Mouse (Mus musculus) kidney, postnatal 0 days (tissue): Measurements from ENCODE around the gene Bank1. TPM values are rescaled to one million over a fixed set of nuclear protein-coding genes. Genes with fewer than 3 reads are reported as not detected.

Source experiments
- ATAC-seq: fragments of 200-750 bp; cut with Nextera tagmentation; replicated peaks from 2 replicates; pipeline ENCODE4 v1.8.0; 2017; ENCODE audit warnings: low read depth, moderate number of reproducible peaks, moderate TSS enrichment, moderate library complexity; ENCODE audit not compliant: low FRiP score
- DNase-seq: peaks from one replicate; pipeline ENCODE4 v3.0.0-alpha.2; 2016; ENCODE audit warnings: low spot score
- H3K27ac ChIP-seq: fragments of 300-500 bp; sonication (generic); 2 replicates; pipeline ENCODE4 v1.5.1; 2014; ENCODE audit warnings: mild to moderate bottlenecking
- H3K27me3 ChIP-seq: fragments of 300-500 bp; sonication (generic); 2 replicates; pipeline ENCODE4 v1.6.1; 2014; ENCODE audit warnings: low read length, mixed read lengths; ENCODE audit not compliant: insufficient read depth
- H3K36me3 ChIP-seq: fragments of 300-500 bp; sonication (generic); 2 replicates; pipeline ENCODE4 v1.6.1; 2014; ENCODE audit warnings: low read length, mixed read lengths; ENCODE audit not compliant: insufficient read depth
- H3K4me1 ChIP-seq: fragments of 300-500 bp; sonication (generic); replicated peaks from 2 replicates; pipeline ENCODE4 v1.6.1; 2014; ENCODE audit warnings: antibody characterized with exemption, low read length, mixed read lengths; ENCODE audit not compliant: insufficient read depth
- H3K4me2 ChIP-seq: fragments of 300-500 bp; sonication (generic); 2 replicates; pipeline ENCODE4 v1.6.1; 2014; ENCODE audit warnings: mild to moderate bottlenecking, low read length, moderate library complexity, mixed read lengths
- H3K4me3 ChIP-seq: fragments of 300-500 bp; sonication (generic); replicated peaks from 2 replicates; pipeline ENCODE4 v1.5.1; 2014; ENCODE audit warnings: low read depth, low read length
- H3K9ac ChIP-seq: fragments of 300-500 bp; sonication (generic); 2 replicates; pipeline ENCODE4 v1.6.1; 2014; ENCODE audit warnings: low read depth, low read length
- H3K9me3 ChIP-seq: fragments of 300-500 bp; sonication (generic); replicated peaks from 2 replicates; pipeline ENCODE4 v1.6.1; 2016; ENCODE audit warnings: low read length, inconsistent platforms, mixed read lengths
- CTCF ChIP-seq: IDR thresholded peaks from 2 replicates; pipeline ENCODE4 v1.5.1; 2016; ENCODE audit warnings: antibody characterized with exemption, low read depth, mild to moderate bottlenecking, moderate library complexity
- WGBS: fragments of 180-500 bp; shearing (Covaris S2); extraction: QIAGEN DNeasy Blood & Tissue Kit; methylation state at CpG from one replicate; pipeline ENCODE4 v1.1.7; 2014; 5-methylcytosine and 5-hydroxymethylcytosine counted together
- polyA plus RNA-seq: library from polyadenylated mRNA; unstranded; fragments of >200 nt; fragmentation: Nextera tagmentation; extraction: Ambion mirVana; gene quantifications from 2 replicates; pipeline ENCODE4 v1.2.1, GENCODE M21; 2015

Bank1 gene
- polyA plus RNA-seq, 1 experiment from 2014 or later, result 0.75 TPM

- Histone ChIP-seq H3K27ac (no peak overlapping the region), H3K9me3 (no peaks in the 10 kb centered on the region), H3K4me2 (no peak overlapping the region), H3K27me3 (no peaks in the 10 kb centered on the region), H3K9ac (no peak overlapping the region), H3K4me3 (no peak overlapping the region), H3K36me3 (no peaks in the 10 kb centered on the region), H3K4me1 (no peaks in the 10 kb centered on the region)
- ATAC-seq, result no peak
- no peak for TF ChIP-seq CTCF
- 62% methylated on average over 8 of the region's 8 CpGs for WGBS
- peak; percentile 12 for DNase-seq
Measured at GRCm38 (mm10) chr3:136264969-136265595, 60.8 kb downstream of the Bank1 start.

- no peak overlapping the region for H3K9ac ChIP-seq
- DNase-seq (no peak), ATAC-seq (no peak)
- no peak overlapping the region for H3K27ac ChIP-seq
- H3K4me3 ChIP-seq, result no peak overlapping the region
- WGBS, result 88% methylated on average over 3 of the region's 3 CpGs
- no peak overlapping the region for H3K4me2 ChIP-seq
- TF ChIP-seq CTCF, result no peak
- H3K27me3 ChIP-seq, result no peaks in the 10 kb centered on the region
- H3K36me3 ChIP-seq, result no peaks in the 10 kb centered on the region
- no peaks in the 10 kb centered on the region for H3K4me1 ChIP-seq
- no peaks in the 10 kb centered on the region for H3K9me3 ChIP-seq
Measured at GRCm38 (mm10) chr3:136257761-136258160, 68.1 kb downstream of the Bank1 start.

- WGBS, result 44% methylated on average over 2 of the region's 2 CpGs
- Histone ChIP-seq H3K27me3 (no peaks in the 10 kb centered on the region), H3K4me2 (no peak overlapping the region), H3K27ac (no peak overlapping the region), H3K4me1 (no peaks in the 10 kb centered on the region), H3K4me3 (no peak overlapping the region), H3K9me3 (no peaks in the 10 kb centered on the region), H3K9ac (no peak overlapping the region), H3K36me3 (no peaks in the 10 kb centered on the region)
- DNase-seq, result no peak
- no peak for ATAC-seq
- no peak for TF ChIP-seq CTCF
Measured at GRCm38 (mm10) chr3:136254713-136255112, 71.2 kb downstream of the Bank1 start.

- Histone ChIP-seq H3K9me3 (no peaks in the 10 kb centered on the region), H3K27ac (no peak overlapping the region), H3K27me3 (no peaks in the 10 kb centered on the region), H3K36me3 (no peaks in the 10 kb centered on the region), H3K9ac (no peak overlapping the region), H3K4me3 (no peak overlapping the region), H3K4me2 (no peak overlapping the region), H3K4me1 (no peaks in the 10 kb centered on the region)
- ATAC-seq, result no peak
- no peak for TF ChIP-seq CTCF
- WGBS, result 66% methylated on average over 4 of the region's 4 CpGs
- DNase-seq, result no peak
Measured at GRCm38 (mm10) chr3:136252820-136253219, 73.0 kb downstream of the Bank1 start.

GRCm38 (mm10) chr3:136251578-136251977 lies 74.3 kb downstream of the Bank1 start:
- no peak overlapping the region for H3K4me3 ChIP-seq

GRCm38 (mm10) chr3:136247331-136247730 lies 78.5 kb downstream of the Bank1 start:
- Histone ChIP-seq H3K4me3 (no peak overlapping the region), H3K4me2 (no peak overlapping the region), H3K27me3 (no peaks in the 10 kb centered on the region), H3K9me3 (no peaks in the 10 kb centered on the region), H3K4me1 (no peaks in the 10 kb centered on the region), H3K27ac (no peak overlapping the region), H3K9ac (no peak overlapping the region), H3K36me3 (no peaks in the 10 kb centered on the region)
- DNase-seq (peak; percentile 30), ATAC-seq (no peak)
- no peak for TF ChIP-seq CTCF
- 56% methylated on average over 5 of the region's 5 CpGs for WGBS

More at GRCm38 (mm10) chr3:136251578-136251977, 74.3 kb downstream of the Bank1 start:
- Histone ChIP-seq H3K9me3 (no peaks in the 10 kb centered on the region), H3K4me2 (no peak overlapping the region), H3K4me1 (no peaks in the 10 kb centered on the region), H3K27me3 (no peaks in the 10 kb centered on the region), H3K27ac (no peak overlapping the region), H3K36me3 (no peaks in the 10 kb centered on the region), H3K9ac (no peak overlapping the region)
- no peak for TF ChIP-seq CTCF
- no peak for ATAC-seq
- no peak for DNase-seq
- 87% methylated on average over 4 of the region's 4 CpGs for WGBS

- Histone ChIP-seq H3K27me3 (no peaks in the 10 kb centered on the region), H3K36me3 (no peaks in the 10 kb centered on the region), H3K9ac (no peak overlapping the region), H3K4me3 (no peak overlapping the region), H3K27ac (no peak overlapping the region), H3K4me1 (no peaks in the 10 kb centered on the region), H3K4me2 (no peak overlapping the region), H3K9me3 (no peaks in the 10 kb centered on the region)
- ATAC-seq (no peak), DNase-seq (no peak)
- no peak for TF ChIP-seq CTCF
- 84% methylated on average over 2 of the region's 2 CpGs for WGBS
Measured at GRCm38 (mm10) chr3:136244931-136245330, 80.9 kb downstream of the Bank1 start.
